Mouse (Mus musculus): Measurements from ENCODE around the gene Cd151.
"Not testable (repeated sequence)": the region's sequence is repeated elsewhere in the genome, so short reads cannot be mapped to it uniquely, and the experiment has no call there.

The Cd151 gene

GRCm38 (mm10) chr7:141435856-141436522, 31.2 kb upstream of the Cd151 start:
- no peak for DNase-seq (ENCODE audit: low spot score in 2 of 2)

DNA sequence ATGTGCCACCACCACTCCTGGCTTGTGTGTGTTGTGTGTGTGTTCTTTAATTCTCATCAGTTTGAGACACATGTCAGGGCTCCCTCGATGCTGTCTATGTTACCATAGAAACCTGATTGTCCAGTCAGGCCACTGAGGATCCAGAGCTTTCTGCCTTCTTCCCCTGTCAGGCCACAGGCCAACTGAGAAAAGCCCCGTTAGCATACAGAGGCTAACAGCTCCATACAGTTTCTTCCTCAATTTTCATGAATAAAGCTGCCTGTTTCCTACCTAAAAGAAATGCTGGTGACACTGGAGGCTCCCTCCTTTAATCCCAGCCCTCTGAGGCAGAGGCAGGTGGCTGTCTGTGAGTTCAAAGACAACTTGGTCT, 30.7 kb upstream of the Cd151 start:
- DNase-seq (ENCODE audit: low spot score in 2 of 2) = no peak

DNA sequence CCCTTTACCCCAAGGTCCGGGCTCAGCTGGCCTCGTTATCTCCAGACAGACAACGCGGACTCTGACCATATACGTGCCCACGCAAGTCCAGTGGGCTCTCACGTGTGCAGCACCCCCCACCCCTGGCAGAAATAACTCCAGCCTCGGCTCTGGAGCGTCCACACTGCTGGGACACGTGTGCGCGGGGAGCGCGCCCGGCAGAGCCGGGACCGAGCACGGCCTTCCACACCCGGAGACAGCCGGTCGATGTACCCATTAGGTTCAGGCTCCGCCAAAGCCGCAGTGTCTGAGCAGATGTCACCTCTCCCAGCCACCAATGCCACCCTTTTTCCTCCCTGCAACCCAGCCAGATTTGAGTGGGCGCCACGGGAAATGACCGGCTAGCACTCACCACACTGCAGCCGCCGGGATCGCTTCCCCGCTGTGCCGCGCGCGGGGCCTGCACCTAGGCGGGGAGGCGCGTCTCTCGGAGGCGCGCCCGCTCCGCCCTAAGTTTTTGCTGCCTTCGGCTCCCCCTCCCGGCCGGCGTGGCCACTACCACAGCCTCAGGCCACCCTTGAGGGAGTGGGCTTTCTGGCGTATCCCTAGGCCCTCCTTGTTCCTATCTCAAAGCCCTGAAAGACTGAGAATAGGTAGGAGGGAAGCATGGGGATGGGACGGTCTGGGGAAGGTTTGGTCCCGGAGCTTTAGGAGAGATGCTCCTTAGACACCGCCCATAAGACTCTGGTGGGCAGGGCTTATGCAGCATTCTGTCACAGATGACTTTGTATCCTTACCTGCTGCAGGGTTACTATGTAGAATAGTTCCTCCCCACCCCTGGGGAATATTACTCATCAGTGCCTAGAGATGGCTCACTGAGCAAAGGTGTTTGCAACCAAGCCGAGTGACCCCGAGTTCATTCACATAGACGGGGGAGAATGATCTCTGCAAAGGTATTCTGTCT, 29.7 kb upstream of the Cd151 start, which contains the start of gene Slc25a22:
Gene Slc25a22 (minus strand): TSS at position 715 of the 943 bp plus-strand sequence.
- peak; percentile 74 to 83 for DNase-seq (ENCODE audit: low spot score in 2 of 2)

DNA sequence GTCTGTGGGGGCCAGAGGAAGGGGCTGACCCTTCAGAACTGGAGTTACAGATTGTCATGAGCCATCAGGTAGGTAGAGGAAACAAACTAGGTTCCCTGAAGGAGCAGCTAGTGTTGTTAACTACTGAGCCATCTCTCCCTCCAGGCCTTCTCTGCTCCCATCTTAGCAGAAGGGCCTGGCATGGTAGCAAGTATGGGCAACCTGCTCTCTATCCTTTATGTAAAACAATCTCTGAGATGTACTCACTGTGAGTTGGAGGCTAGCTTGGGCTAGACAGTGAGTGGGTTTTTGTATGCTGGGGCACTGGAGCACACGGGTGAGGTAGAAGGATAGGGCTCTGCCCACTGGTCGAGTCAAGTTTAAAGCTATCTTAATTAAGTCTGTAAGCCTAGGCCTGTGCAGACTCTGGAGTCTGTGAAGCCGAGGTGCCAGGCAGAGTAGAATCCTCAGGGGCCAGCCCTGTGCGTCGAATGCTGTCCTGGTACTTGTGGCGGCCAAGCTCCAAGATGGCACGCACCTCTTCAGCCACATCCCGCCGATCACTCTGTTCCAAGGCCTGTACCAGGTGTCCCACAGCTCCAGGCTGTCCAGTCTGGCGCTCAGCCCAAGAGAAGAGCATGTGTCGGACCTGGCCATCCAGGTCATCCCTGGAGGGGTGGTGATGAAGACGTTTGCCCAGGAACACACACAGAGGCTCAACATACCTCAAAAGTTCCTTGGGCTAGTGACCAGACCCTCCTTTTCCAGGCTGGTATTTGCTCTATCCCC, 28.8 kb upstream of the Cd151 start:
- DNase-seq (ENCODE audit: low spot score in 2 of 2) = no peak

- DNase-seq (ENCODE audit: low spot score in 2 of 2) = no peak
Observed at GRCm38 (mm10) chr7:141439140-141439679, 28.0 kb upstream of the Cd151 start.

- no peak for DNase-seq (ENCODE audit: low spot score in 2 of 2)
Observed at GRCm38 (mm10) chr7:141439811-141440210, 27.4 kb upstream of the Cd151 start.

DNA sequence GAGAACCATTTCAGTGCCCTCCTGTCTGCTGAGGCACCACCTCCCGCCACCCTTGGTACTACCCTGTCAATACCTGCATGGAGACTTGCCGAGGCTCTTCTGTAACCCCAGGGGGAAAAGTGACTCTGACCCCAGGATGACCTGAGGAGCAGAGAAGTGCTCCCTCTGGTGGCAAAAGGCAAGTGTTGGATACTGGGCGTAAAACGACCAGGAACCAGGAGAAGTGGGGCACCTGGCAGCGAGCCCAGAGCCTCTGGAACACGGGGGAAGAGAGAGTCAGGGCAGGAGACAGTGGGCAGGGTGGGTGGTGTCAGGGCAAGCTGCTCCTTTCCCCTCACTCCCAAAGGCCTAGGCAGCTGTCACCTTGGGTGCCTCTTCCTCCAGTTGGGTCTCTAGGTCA, 26.6 kb upstream of the Cd151 start:
- peak in 1 of 2 experiments; percentile 57 for DNase-seq (ENCODE audit: low spot score in 2 of 2)

DNA sequence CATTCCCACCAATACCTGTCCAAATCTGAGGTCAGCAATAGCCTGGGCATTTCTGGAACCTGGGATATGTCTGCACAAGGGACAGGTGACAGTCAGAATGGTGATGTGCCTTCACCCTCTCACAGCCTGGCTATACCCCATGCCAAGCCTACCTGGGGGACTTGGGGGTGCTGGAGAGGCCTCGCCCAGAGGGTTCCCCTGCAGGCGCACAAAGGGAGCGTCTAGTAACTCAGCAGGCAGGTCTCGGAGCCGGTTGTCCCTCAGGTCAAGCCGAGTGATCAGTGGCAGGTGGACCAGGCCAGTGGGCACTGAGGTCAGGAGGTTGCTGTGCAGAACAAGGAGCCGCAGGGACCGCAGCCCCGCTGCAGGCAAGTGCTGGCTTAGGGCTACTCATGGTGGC, 25.7 kb upstream of the Cd151 start:
- DNase-seq (ENCODE audit: low spot score in 2 of 2) = no peak

- no peak for DNase-seq (ENCODE audit: low spot score in 2 of 2)
Observed at GRCm38 (mm10) chr7:141442199-141442598, 25.0 kb upstream of the Cd151 start.

DNA sequence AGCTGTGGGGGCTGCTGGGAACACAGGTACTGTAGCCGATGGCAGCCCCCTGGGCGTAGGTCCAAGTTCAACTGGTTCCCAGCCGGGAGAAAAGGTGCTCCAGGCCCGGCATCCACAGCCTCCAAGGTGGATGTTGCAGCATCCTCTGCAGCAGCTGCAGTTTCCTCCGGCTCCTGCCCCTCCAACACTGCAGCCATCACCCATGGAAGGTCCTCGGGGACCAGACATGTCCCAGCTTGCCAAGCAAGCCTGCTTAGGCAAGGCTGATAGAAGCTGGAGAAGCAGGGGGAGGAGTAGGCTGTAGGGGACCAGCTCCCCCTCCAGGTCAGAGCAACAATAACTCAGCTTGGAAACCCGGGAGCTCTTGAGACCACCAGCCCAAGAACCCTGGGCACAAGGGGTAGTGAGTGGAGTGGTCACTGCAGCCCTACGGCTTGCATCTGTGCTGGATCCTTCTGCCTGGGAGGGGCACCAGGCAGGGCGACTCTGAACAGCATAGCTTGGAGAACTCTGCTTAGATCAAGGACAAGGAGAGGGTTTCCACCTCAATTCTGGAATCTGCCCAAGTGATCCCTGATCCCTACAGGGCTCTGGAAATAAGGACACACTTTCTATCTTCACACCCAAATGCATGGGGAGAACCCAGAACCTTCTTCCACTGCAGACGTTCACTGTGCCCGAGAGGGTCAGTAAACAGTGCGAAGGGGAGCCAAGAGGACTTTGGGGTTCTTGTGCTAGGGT, 23.9 kb upstream of the Cd151 start:
- peak in 1 of 2 experiments; percentile 29 for DNase-seq (ENCODE audit: low spot score in 2 of 2)

GRCm38 (mm10) chr7:141443828-141444237, 23.4 kb upstream of the Cd151 start, which contains the start of gene Pidd1:
Gene Pidd1 (minus strand): TSS chr7:141444025.
- DNase-seq (ENCODE audit: low spot score in 2 of 2) = peak in 1 of 2 experiments; percentile 30

GRCm38 (mm10) chr7:141446374-141446773, 20.8 kb upstream of the Cd151 start:
- DNase-seq (ENCODE audit: low spot score in 2 of 2) = not testable (repeated sequence)

- DNase-seq (ENCODE audit: low spot score in 2 of 2) = peak; percentile 79 to 91
Observed at GRCm38 (mm10) chr7:141447110-141447991, 19.8 kb upstream of the Cd151 start, which contains the start of gene Rplp2. Gene Rplp2 (plus strand): TSS chr7:141447370.

DNA sequence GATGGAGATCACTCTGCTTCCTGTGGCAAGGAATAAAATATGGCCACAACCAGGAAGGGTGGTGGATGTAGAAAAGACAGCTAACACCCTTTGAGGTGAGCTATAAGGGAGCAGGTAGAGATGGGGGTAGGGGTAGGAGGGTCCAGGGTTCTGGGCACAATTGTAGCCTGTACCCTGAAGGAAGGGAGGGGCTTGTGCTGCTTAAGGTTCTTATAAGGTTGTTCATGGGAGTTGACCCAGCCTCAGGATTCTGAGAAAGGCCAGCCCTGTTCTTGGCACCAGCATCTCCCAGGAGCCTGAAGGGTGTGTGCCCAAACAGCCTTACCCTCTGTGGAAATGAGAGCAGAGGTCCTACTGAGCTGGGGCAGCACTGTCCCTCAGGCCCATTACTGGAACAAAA, 15.3 kb upstream of the Cd151 start:
- DNase-seq (ENCODE audit: low spot score in 2 of 2) = no peak

DNA sequence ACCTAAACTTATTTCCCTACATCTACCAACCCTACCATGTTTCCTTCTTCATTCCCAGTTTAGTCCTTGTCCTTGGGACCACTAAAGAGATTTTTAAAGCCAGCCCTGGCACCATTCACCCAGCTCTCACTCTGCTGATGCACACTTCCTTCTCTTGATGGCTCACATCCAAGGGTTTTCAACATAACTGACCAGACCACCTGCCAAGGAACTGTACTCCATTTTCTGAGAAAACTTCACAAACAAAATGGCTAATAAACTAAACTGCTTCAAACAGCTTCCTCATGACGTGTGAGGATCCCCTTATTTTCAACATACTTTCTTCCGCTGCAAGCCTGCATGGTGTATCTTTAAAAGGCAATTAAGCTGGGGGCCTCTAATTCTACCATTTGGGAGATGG, 13.6 kb upstream of the Cd151 start:
- no peak for DNase-seq (ENCODE audit: low spot score in 2 of 2)

GRCm38 (mm10) chr7:141454967-141455551, 12.1 kb upstream of the Cd151 start, which contains the start of gene Pnpla2:
Gene Pnpla2 (plus strand): TSS chr7:141455198.
- peak; percentile 85 to 91 for DNase-seq (ENCODE audit: low spot score in 2 of 2)

DNA sequence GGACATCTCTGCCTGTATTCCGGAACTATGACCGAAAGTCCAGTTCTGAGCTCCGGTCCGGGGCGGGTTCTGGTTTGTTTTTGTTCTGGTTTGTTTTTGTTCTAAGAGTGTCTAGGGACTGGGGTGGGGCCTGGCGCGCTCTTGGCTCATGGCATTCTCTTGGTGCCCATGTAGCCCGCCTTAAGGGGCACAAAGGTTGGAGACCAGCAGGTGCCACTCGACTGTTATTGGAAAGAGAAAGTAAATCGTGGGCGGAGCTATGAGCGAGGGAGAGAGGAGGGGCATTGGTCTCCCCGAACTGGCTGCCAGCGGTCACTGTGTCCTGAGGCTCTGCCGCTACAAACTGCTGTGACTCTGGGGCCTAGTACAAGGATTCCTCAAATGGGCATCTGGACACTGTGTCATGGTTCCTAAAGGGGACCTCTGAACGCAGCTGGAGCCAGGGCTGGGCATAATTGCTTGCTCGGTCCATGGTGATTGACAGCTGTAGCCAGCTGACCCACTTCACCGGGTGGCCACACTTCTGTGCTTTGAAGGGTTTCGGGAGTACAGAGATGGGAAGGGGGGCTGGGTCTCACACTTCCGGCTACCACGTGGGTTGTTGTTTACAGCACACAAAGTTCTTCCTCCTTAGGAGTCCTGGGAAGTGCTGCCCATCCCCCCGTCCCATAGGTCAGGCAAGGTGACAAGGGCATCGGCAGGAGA, 11.4 kb upstream of the Cd151 start:
- no peak for DNase-seq (ENCODE audit: low spot score in 2 of 2)

- DNase-seq (ENCODE audit: low spot score in 2 of 2) = no peak
Observed at GRCm38 (mm10) chr7:141456739-141457138, 10.5 kb upstream of the Cd151 start.

- DNase-seq (ENCODE audit: low spot score in 2 of 2) = no peak
Observed at GRCm38 (mm10) chr7:141457236-141457635, 10.0 kb upstream of the Cd151 start.

Measured in cerebellum, postnatal 4 days (tissue).